ENCODE assay signal across 11 mouse cellular contexts in genomic region chr6:108524617-108525010, GRCm38 (mm10).
"Had no signal": no experiment of that assay in that cellular context is flagged by ENCODE, and none has a peak within 500 bp of the region (broad histone marks: within the 10 kb centered on the region; RNA-seq: fewer than 3 reads in every experiment).

No protein-coding gene starts in this region.

- DNase-seq: layer of hippocampus, adult 9-11 months; layer of hippocampus, postnatal 36 days; liver, embryonic 13.5 days; liver, postnatal 0 days; lung, postnatal 36 days; midbrain, embryonic 14.5 days; thymus, postnatal 4 days had no signal

- ATAC-seq: intestine, embryonic 15.5 days; liver, postnatal 0 days had no signal

- H3K4me2 ChIP-seq: intestine, embryonic 15.5 days; limb, embryonic 15.5 days; liver, embryonic 13.5 days; neural tube, embryonic 12.5 days had no signal

- H3K27me3 ChIP-seq: intestine, embryonic 15.5 days; limb, embryonic 15.5 days; liver, embryonic 13.5 days; neural tube, embryonic 12.5 days had no signal

- H3K27ac ChIP-seq: intestine, embryonic 15.5 days; limb, embryonic 15.5 days; neural tube, embryonic 12.5 days; stomach, postnatal 0 days had no signal

- H3K4me3 ChIP-seq: intestine, embryonic 15.5 days; limb, embryonic 15.5 days; liver, embryonic 13.5 days; neural tube, embryonic 12.5 days had no signal

- H3K4me1 ChIP-seq: limb, embryonic 15.5 days; neural tube, embryonic 12.5 days had no signal

- H3K36me3 ChIP-seq: intestine, embryonic 15.5 days; neural tube, embryonic 12.5 days had no signal

- H3K9ac ChIP-seq: intestine, embryonic 15.5 days; limb, embryonic 15.5 days; liver, embryonic 13.5 days; liver, postnatal 0 days; neural tube, embryonic 12.5 days had no signal

- H3K9me3 ChIP-seq: intestine, embryonic 15.5 days; limb, embryonic 15.5 days; liver, embryonic 13.5 days; neural tube, embryonic 12.5 days had no signal
